Mouse (Mus musculus) layer of hippocampus, adult 9-11 months (tissue): ENCODE measurements around the gene Lgmn.

ENCODE experiments used
- DNase-seq: peaks from one replicate; pipeline ENCODE4 v3.0.0; 2022

Gene Lgmn

DNA sequence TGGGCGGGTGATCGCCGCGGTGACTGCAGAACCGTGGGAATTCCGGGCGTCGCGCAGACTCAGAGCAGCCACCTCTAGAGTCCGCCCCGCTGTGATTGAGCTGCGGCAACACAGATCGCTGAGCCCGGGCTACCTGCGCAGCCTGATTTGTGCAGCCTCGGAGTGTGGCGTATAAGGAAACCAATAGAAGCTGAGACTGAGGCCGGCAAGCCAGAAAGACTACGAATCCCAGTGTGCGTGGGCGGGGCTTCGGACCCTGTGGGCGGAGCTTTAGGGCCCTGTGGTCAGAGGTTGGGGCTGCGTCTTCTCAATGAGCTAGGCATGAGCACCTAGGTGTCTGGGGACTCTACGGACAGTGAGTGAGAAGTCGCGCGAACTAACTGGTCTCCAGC lies at the start of gene Lgmn:
Gene Lgmn, minus strand, starts transcription at position 182 of the 392 bp plus-strand sequence.
- DNase-seq = peak; percentile 99

- DNase-seq = no peak
Observed at GRCm38 (mm10) chr12:102484946-102485345, 45.3 kb upstream of the Lgmn start.

- DNase-seq = no peak
Observed at GRCm38 (mm10) chr12:102480481-102480880, 40.9 kb upstream of the Lgmn start.

DNA sequence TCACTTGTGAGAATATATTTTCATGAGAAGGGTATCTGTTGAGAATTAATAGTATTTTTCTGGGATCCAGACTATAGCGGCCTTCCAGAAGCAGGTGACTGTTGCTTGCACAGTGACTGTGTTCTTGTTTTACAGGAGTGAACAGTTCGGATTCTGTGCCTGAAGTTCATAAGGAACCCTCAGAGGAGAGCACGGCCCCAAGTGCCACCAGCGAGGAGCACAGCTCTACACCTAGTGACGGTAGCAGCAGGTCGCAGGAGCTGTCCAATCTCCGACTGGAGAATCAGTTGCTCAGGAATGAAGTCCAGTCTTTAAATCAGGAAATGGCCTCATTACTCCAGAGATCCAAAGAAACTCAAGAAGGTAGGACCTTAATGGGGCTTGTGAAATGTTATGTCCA lies 34.8 kb upstream of the Lgmn start:
- no peak for DNase-seq

DNA sequence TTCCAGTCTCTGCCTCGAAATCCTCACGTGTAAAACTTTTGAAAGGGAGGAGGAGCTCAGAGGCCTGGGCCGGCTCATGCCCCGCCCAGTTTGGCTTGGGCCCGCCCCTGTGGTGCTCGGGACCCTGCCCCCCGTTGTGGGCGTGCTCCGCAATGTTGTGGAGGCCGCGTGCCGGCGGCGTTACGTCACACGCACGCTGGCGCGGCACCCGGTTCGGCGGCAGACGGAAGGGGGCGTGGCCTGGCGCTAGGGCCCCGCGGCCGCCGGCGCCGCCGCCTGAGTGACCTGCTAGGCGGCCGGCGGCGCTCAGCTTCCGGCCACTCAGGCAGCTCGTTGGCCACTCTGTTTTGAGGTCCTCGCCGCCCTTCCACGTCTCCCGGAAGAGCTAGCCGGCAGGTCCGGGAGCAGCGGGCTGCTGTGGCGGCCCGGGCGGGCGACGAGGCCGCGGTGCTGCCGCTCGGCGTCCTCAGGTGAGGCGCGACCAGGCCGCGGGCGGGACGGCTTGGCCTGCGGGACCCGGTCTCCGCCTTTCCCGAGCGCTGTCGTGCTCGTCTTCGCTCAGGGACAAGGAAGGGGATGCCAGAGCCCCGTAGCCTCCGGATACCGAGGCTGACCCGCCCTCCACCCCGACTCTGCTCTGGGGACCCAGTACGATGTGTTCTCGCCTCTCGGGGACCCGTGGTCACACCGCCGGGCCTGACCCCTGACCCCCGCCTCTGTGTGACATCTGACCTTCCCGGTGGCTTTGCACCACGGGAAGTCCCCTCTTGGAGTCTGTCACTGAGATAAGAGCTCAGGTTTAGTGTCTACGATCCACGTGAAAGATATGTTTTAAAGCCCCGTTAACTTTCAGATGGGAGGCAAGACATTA lies 29.5 kb upstream of the Lgmn start, which contains the start of gene Golga5:
Gene Golga5, plus strand, starts transcription at position 242 of the 871 bp plus-strand sequence.
- peak; percentile 98 for DNase-seq

DNA sequence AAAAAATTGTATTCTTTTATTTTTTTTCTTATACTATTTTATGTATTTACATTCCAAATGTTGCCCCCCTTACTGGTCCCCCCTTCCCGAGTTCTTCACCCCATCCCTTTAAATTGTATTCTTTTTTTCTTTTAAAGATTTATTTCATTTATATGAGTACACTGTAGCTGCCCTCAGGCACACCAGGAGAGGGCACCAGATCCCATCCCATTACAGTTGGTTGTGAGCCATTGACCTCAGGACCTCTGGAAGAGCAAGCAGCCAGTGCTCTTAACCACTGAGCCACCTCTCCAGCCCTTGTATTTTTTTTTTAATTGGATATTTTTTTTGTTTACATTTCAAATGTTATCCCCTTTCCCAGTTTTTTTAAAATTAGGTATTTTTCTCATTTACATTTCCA lies 28.5 kb upstream of the Lgmn start:
- DNase-seq = no peak

DNA sequence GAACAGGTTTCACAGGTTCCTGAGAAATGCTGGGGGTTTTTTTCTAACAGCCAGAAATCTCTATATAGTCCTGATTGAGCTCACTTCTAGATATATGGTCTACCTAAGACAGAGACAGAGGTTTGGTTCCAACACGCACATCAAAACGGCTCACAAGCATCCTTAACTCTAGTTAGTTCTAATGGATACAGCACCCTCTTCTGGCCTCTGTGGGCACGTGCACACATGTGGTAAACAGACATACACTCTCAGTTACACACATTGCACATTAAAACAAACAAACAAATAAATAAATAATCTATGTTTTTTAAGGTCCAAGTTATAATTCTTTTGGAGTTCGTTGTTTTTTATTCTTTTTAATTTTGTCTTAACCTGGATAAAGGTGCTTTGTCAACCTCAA lies 25.0 kb upstream of the Lgmn start:
- no peak for DNase-seq

- no peak for DNase-seq
Observed at GRCm38 (mm10) chr12:102461177-102461576, 21.6 kb upstream of the Lgmn start.

GRCm38 (mm10) chr12:102460014-102460413 lies 20.4 kb upstream of the Lgmn start:
- DNase-seq = no peak

DNA sequence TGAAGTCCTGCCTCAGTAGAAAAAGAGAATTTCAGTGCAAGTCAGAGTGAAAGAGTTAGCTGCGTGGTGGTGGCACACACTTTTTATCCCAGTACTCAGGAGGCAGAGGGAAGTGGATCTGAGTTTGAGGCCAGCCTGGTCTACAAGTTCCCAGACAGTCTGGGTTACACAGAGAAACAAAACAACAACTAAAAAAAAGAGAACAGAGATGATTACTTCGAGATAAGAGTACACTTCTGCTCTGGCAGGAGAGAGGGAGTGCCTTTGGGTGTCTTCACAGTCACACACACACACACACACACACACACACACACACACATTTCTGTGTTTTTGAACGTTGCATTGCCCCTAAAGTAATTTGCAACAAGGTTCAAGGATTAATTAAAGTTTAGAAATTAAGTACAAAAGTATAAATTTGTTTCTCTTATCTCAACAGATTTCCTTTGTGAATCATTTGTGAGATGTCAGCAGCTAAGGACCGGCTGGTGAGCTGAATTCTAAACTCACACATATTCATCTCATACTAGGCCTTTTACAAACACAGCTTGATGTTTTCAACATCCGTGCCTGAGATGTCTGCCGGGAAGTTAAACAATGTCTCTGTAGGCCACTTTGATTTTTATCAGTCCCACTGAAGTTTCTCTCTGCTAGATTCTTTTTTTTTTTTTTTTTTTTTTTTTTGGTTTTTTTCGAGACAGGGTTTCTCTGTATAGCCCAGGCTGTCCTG lies 17.0 kb upstream of the Lgmn start:
- no peak for DNase-seq

DNA sequence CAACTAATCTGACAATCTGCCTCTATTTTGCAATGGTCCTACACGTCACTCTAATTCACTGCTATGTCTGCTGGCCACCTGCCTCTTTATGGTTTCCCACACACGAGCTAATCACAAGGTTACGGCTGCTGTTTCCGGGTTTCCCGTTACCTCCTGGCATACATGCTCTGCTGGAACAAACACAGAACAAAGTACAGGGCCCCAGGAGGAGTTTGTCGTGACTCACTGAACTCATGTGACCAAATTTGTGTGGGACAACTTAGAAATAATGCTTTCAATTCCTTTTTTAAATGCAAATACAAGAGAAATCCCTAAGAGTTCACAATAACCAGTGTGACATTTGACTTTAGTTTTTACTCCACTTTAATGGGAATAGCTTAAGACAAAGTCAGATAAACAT lies 14.0 kb upstream of the Lgmn start:
- DNase-seq = no peak

DNA sequence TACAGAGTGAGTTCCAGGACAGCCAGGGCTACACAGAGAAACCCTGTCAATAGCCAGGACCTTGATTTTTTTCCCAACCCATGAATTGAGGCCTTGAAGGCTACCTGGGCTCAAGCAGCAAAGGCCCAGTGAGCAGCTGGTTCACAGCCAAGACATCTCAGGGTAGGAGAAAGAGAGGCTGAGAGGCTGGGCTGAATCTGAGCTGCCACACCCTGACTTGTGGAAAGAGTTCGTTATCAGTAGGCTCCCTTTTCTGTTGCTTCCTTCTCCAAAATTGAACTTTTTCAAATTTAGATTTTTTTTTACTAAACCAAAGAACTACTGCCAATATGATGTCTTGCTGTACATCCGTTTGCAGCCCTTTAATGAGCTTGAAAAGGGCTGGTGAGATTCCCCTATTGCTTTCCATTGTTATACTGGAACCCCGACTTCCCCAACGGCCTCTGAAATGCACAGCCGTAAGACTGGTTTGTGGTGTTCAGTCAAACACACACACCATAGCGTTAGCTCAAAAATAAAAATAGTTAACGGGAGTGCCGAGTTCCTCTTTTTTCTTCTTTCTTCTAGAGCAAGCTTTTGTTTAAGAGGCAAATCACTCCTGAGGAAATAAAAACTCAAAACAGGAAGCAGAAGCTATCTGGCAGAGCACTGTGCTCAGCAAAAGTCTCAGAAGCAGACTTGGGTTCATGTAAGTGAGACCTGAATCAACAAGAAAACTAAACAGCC lies 11.7 kb upstream of the Lgmn start:
- DNase-seq = peak; percentile 74

- DNase-seq = no peak
Observed at GRCm38 (mm10) chr12:102450437-102450836, 10.8 kb upstream of the Lgmn start.

DNA sequence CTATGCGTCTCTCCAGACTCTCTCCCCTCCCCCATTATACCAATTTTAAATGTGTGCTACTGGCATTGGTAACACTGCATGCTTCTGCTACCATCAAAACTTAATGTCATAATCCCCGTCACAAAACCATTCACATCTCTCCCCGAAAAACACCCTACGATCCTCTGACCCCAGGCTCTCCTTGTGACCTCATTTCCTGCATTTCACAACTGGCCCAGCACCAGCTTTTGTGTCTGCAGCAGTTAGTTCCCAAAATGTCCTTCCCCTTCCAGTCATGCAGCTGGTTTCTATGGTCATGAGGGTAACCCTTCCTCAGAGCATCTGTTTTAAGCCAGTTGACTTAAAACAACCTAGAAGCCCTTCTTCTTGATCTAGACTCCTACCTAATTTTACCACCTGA lies 5.8 kb upstream of the Lgmn start:
- DNase-seq = peak; percentile 73

DNA sequence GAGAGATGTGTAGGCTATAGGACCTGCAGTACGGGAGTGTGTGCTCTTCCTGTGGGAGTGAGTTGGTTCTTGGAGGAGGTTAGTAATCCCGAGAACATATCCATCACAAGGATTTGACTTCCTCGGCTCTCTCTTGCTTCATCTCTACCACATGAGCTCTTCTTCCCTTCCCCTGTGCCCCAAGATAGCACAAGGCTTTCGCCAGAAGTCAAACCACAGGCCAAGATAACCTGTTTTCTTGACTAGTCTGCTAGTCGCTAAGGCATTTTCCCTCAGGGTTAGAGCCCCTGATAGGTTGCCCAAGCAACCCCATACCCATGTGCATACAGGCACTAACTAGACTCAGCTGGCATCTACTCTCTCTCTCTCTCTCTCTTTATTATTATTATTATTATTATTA lies 4.1 kb upstream of the Lgmn start:
- DNase-seq = peak; percentile 75

DNA sequence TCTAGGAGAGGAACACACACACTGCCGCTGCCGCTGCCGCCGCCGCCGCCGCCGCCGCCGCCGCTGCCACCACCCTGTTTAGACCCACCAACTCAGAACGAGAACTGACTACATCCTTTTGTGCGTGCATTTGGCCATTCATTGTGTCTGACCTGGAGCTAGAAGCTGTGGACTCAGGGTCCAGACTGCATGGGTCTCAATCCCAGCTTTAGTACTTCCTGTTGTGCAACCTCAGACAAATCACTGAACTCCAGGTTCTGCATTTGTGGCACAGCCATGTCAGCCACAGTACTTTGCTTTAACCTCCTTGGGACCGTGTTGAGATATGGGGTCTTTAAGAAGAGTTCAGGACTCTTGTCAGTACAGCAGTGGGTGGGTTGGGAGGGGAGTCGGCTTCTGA lies 3.0 kb upstream of the Lgmn start:
- peak; percentile 79 for DNase-seq

GRCm38 (mm10) chr12:102441141-102441540 lies 1.5 kb upstream of the Lgmn start:
- DNase-seq = no peak

DNA sequence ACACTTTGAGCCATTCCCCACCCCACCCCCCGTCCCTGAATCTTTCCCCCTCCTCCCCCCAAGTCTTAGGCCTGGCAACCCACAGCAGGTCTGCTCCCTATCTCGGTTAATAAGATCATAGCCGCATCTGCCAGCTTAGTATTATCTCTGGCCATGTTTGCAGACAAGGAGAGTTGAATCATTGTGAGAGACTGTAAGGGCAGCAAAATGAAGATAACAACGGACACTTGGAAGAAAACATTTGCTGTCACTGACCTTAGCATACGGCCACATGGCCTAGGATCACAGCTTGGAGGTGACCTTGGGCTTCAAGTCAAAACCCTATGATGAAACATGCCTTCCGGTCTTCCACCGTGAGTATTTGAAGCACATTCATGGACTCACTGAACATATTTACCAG lies 938 bp upstream of the Lgmn start:
- no peak for DNase-seq

- no peak for DNase-seq
Observed at GRCm38 (mm10) chr12:102438983-102439631, 506 bp downstream of the Lgmn start.

DNA sequence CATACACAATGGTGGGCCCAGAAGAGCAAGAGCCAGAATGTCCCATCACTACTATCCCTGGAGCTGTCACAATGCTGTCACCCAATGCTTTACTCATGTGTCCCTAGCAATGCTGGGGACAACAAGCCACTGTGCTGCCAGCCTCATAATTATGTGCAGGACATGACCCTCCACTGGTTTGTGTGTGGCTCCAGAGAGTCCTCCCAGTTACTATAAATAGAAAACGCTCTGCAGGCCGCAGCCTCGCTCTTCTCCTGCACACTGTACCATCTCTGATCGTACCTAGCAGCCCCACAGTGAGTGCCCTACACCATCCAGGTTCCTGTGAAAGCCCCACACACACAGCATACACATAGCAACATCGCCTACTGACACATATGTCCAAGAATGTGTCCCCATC lies 1.7 kb downstream of the Lgmn start:
- peak; percentile 63 for DNase-seq

DNA sequence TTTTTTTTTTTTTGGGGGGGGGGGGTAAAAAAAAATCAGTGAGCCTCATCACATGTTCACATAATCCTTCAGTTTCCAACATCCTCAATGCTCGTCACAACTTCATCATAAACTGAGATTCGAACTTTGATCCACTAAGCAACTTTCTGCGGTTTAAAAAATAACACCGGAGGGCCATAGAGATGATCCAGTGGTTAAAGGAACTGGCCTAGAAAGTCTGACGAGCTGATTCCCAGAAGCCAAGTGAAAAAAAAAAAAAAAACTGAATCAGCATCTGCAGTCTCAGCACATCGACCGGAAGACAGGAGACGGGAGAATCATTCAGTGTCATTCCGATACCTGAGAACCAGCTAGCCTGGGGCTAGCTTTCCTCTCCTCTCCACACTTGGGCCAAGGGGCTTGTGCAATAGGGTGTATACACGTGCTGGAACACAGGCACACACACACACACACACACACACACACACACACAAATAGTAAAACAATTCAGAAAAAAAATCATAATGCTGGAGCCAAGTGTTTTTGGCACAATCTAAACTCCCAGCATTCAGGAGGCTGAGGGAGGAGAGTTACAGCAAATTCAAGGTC lies 2.6 kb downstream of the Lgmn start:
- DNase-seq = no peak

DNA sequence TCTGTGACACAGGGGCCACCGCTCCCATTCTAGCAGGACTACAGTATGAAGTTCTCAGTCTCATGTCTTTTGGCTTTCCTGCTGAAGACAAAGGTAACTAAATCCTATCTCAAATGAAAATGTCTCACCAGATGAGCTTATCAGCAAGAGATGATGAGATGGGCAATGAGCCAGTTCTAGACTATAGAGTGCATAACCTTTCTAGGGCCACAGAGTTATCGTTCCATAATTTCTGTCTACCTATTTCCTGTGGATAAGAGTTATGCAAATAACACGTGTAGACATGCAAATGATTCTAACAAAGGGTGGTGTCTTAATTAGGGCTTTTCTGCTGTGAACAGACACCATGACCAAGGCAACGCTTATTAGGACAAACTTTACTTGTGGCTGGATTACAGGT lies 5.5 kb downstream of the Lgmn start:
- DNase-seq = no peak

GRCm38 (mm10) chr12:102432238-102432637 lies 7.4 kb downstream of the Lgmn start:
- no peak for DNase-seq
